In genomic region chr11:66905617-66906384, GRCm38 (mm10) we compare ENCODE assay signal across 8 mouse cellular contexts. TPM values are rescaled to one million over a fixed set of nuclear protein-coding genes. Genes with fewer than 3 reads are reported as not detected.
DNase-seq lines count a peak whose midpoint lies in the region; ATAC-seq lines count a peak whose summit lies in the region.

No protein-coding gene starts in this region.

- H3K9me3 ChIP-seq in limb, embryonic 10.5 days (replicated peaks) = no peaks in the 10 kb centered on the region
- no peaks in the 10 kb centered on the region for H3K9me3 ChIP-seq in midbrain, embryonic 14.5 days (ENCODE audit: control insufficient read depth, low read length)

- H3K4me1 ChIP-seq in limb, embryonic 10.5 days = peaks cover 5% of the 10 kb centered on the region; the same call in 1 of the 2 replicates
- H3K4me1 ChIP-seq in midbrain, embryonic 14.5 days (ENCODE audit: control insufficient read depth, insufficient read depth, low read length) = no peaks in the 10 kb centered on the region

- H3K9ac ChIP-seq in midbrain, embryonic 14.5 days (replicated peaks; ENCODE audit: low read length) = peak overlapping the region; percentile 45

- no peak overlapping the region; the same call in 1 of the 2 replicates for H3K27ac ChIP-seq in limb, embryonic 10.5 days
- H3K27ac ChIP-seq in midbrain, embryonic 14.5 days (replicated peaks; ENCODE audit: low read depth, low read length) = no peak overlapping the region

- H3K4me2 ChIP-seq in midbrain, embryonic 14.5 days (ENCODE audit: low read length) = peak overlapping the region; percentile 42

- peak; percentile 65 for DNase-seq in CD4-positive, CD25-positive, alpha-beta regulatory T cell, adult 2 months (ENCODE audit: low read depth, low spot score)
- DNase-seq in embryo, embryonic 9.5 days (ENCODE audit: extremely low spot score) = peak; percentile 86
- DNase-seq in heart, adult 11 months = peak; percentile 94
- DNase-seq in kidney, adult 18-20 months = peak; percentile 63
- DNase-seq in limb, embryonic 10.5 days (ENCODE audit: low spot score) = peak; percentile 78
- DNase-seq in midbrain, embryonic 14.5 days = peak; percentile 95
- peak; percentile 69 to 82 for DNase-seq in spleen, postnatal 4 days (ENCODE audit: low spot score in 2 of 2)

- no peak for ATAC-seq in CD4-positive, CD25-positive, alpha-beta regulatory T cell, adult 4 months
- peak; percentile 71 for ATAC-seq in midbrain, embryonic 14.5 days (ENCODE audit: low FRiP score, low TSS enrichment)

- H3K4me3 ChIP-seq in limb, embryonic 10.5 days = peak overlapping the region; percentile 29; the same call in 1 of the 2 replicates
- H3K4me3 ChIP-seq in midbrain, embryonic 14.5 days (replicated peaks; ENCODE audit: low read depth, low read length) = no peak overlapping the region

- H3K36me3 ChIP-seq in limb, embryonic 10.5 days = no peaks in the 10 kb centered on the region
- no peaks in the 10 kb centered on the region for H3K36me3 ChIP-seq in midbrain, embryonic 14.5 days (ENCODE audit: control insufficient read depth, insufficient read depth, low read length)

- WGBS in limb, embryonic 10.5 days = 13% methylated on average over 21 of the region's 21 CpGs
- WGBS in midbrain, embryonic 14.5 days = 12% methylated on average over 21 of the region's 21 CpGs

- H3K27me3 ChIP-seq in limb, embryonic 10.5 days (ENCODE audit: low read depth, poor library complexity, severe bottlenecking) = 0 out of 2 replicates have a peak, but pooled peaks cover 5% of the 10 kb centered on the region
- H3K27me3 ChIP-seq in midbrain, embryonic 14.5 days (ENCODE audit: control insufficient read depth, insufficient read depth, low read length) = peaks cover 2% of the 10 kb centered on the region; the same call in 1 of the 2 replicates

RNA-seq across cellular contexts. Expression of gene Pirt, which starts 6.0 kb away (rescaled TPM):
- polyA plus RNA-seq in CD4-positive, CD25-positive, alpha-beta regulatory T cell, adult 4 months (2017; shearing (Covaris generic)) = not detected
- polyA plus RNA-seq in limb, embryonic 10.5 days (2016; fragmentation: Nextera tagmentation; extraction: Ambion mirVana) = not detected in 2 replicates
- polyA plus RNA-seq in midbrain, embryonic 14.5 days (2014; fragmentation: Nextera tagmentation; extraction: Ambion mirVana) = 0.80 and 0.89 TPM in 2 replicates

RNA-seq across cellular contexts. Expression of gene Tmem238l, which starts 50.6 kb away (rescaled TPM):
- polyA plus RNA-seq in CD4-positive, CD25-positive, alpha-beta regulatory T cell, adult 4 months (2017; shearing (Covaris generic)) = not detected
- polyA plus RNA-seq in limb, embryonic 10.5 days (2016; fragmentation: Nextera tagmentation; extraction: Ambion mirVana) = not detected in 2 replicates
- polyA plus RNA-seq in midbrain, embryonic 14.5 days (2014; fragmentation: Nextera tagmentation; extraction: Ambion mirVana) = not detected in 2 replicates
